7 mouse cellular contexts compared by ENCODE assay signal in genomic region chr17:46074398-46075115, GRCm38 (mm10). TPM values are rescaled to one million over a fixed set of nuclear protein-coding genes. Genes with fewer than 3 reads are reported as not detected.
A peak's percentile ranks its signal among the peaks of the same experiment; 100 is the strongest.
DNase-seq lines count a peak whose midpoint lies in the region; ATAC-seq and TF ChIP-seq lines count a peak whose summit lies in the region.

No protein-coding gene starts in this region.

- in situ Hi-C loops in ES-E14 (cut with MboI; ENCODE audit: low sequenced_read_pairs in 2 of 2, unreplicated experiment in 2 of 2) = no loop called here

- no peaks in the 10 kb centered on the region for H3K36me3 ChIP-seq in kidney, embryonic 16.5 days (ENCODE audit: insufficient read depth, low read length)
- H3K36me3 ChIP-seq in ES-E14 (ENCODE audit: control insufficient read depth, insufficient read depth, low read length, poor library complexity, severe bottlenecking) = no peaks in the 10 kb centered on the region
- no peaks in the 10 kb centered on the region for H3K36me3 ChIP-seq in embryonic facial prominence, embryonic 14.5 days (ENCODE audit: control insufficient read depth, insufficient read depth, low read length)
- no peaks in the 10 kb centered on the region for H3K36me3 ChIP-seq in midbrain, embryonic 10.5 days

- H3K9me3 ChIP-seq in kidney, embryonic 16.5 days (ENCODE audit: low read length) = no peaks in the 10 kb centered on the region
- no peaks in the 10 kb centered on the region for H3K9me3 ChIP-seq in ES-E14 (ENCODE audit: control insufficient read depth, insufficient read depth, low read depth, low read length)
- peaks cover 3% of the 10 kb centered on the region; the same call in 1 of the 2 replicates for H3K9me3 ChIP-seq in embryonic facial prominence, embryonic 14.5 days (ENCODE audit: control insufficient read depth, low read length)
- H3K9me3 ChIP-seq in midbrain, embryonic 10.5 days (replicated peaks) = peaks cover 2% of the 10 kb centered on the region; the same call in 1 of the 2 replicates

- no peak for DNase-seq in kidney, postnatal 10 days
- no peak for DNase-seq in ES-E14 (ENCODE audit: low read depth, low spot score)
- DNase-seq in embryonic facial prominence, embryonic 14.5 days (ENCODE audit: low spot score) = no peak
- no peak for DNase-seq in gastrocnemius, postnatal 4 days (ENCODE audit: low spot score in 2 of 2)
- DNase-seq in midbrain, embryonic 10.5 days (ENCODE audit: low spot score) = no peak

- H3K9ac ChIP-seq in kidney, embryonic 16.5 days (replicated peaks; ENCODE audit: low read length) = peak overlapping the region; percentile 42
- 0 out of 2 replicates have a peak overlapping the region, but pooled peaks have one; percentile 43 for H3K9ac ChIP-seq in ES-E14 (ENCODE audit: insufficient read depth, low read depth, low read length, poor library complexity, severe bottlenecking)
- peak overlapping the region; percentile 32; the same call in 1 of the 2 replicates for H3K9ac ChIP-seq in embryonic facial prominence, embryonic 14.5 days (ENCODE audit: low read depth, low read length)

- no peaks in the 10 kb centered on the region for H3K27me3 ChIP-seq in kidney, embryonic 16.5 days (ENCODE audit: insufficient read depth, low read length)
- no peaks in the 10 kb centered on the region for H3K27me3 ChIP-seq in embryonic facial prominence, embryonic 14.5 days (replicated peaks; ENCODE audit: control insufficient read depth, insufficient read depth, low read length)
- no peaks in the 10 kb centered on the region for H3K27me3 ChIP-seq in midbrain, embryonic 10.5 days (ENCODE audit: low read depth, poor library complexity, severe bottlenecking)

- H3K27ac ChIP-seq in kidney, embryonic 16.5 days (ENCODE audit: low read length) = peak overlapping the region; percentile 11
- H3K27ac ChIP-seq in ES-E14 (ENCODE audit: insufficient read depth, low read depth, low read length, poor library complexity, severe bottlenecking) = no peak overlapping the region
- no peak overlapping the region for H3K27ac ChIP-seq in embryonic facial prominence, embryonic 14.5 days (replicated peaks; ENCODE audit: low read depth, low read length)
- H3K27ac ChIP-seq in midbrain, embryonic 10.5 days (replicated peaks) = no peak overlapping the region

- WGBS in kidney, embryonic 16.5 days = 40% methylated on average over 7 of the region's 7 CpGs
- 29% methylated on average over 7 of the region's 7 CpGs for WGBS in embryonic facial prominence, embryonic 14.5 days
- WGBS in midbrain, embryonic 10.5 days = 78% methylated on average over 7 of the region's 7 CpGs

- H3K4me1 ChIP-seq in kidney, embryonic 16.5 days (ENCODE audit: insufficient read depth, low read length) = peaks cover 20% of the 10 kb centered on the region
- H3K4me1 ChIP-seq in ES-E14 (ENCODE audit: control insufficient read depth in 2 of 2, insufficient read depth in 2 of 2, low read length in 2 of 2, poor library complexity in 1 of 2) = peaks cover 0 to 9% of the 10 kb centered on the region in 2 experiments; a peak in 3 of 4 replicates
- H3K4me1 ChIP-seq in embryonic facial prominence, embryonic 14.5 days (ENCODE audit: control insufficient read depth, insufficient read depth, low read length) = peaks cover 22% of the 10 kb centered on the region
- 0 out of 2 replicates have a peak, but pooled peaks cover 5% of the 10 kb centered on the region for H3K4me1 ChIP-seq in midbrain, embryonic 10.5 days

- peak overlapping the region; percentile 54 for H3K4me2 ChIP-seq in kidney, embryonic 16.5 days (replicated peaks; ENCODE audit: low read depth, low read length)
- peak overlapping the region; percentile 48 for H3K4me2 ChIP-seq in embryonic facial prominence, embryonic 14.5 days (ENCODE audit: low read depth, low read length)

- peak overlapping the region; percentile 30 for H3K4me3 ChIP-seq in kidney, embryonic 16.5 days (ENCODE audit: low read length)
- peak overlapping the region in 1 of 2 experiments; percentile 53; a peak in 1 of 4 replicates for H3K4me3 ChIP-seq in ES-E14 (ENCODE audit: insufficient read depth in 1 of 2, low read depth in 1 of 2, low read length in 2 of 2, poor library complexity in 1 of 2, severe bottlenecking in 1 of 2)
- peak overlapping the region; percentile 18; the same call in 1 of the 2 replicates for H3K4me3 ChIP-seq in embryonic facial prominence, embryonic 14.5 days (ENCODE audit: low read depth, low read length)
- no peak overlapping the region for H3K4me3 ChIP-seq in midbrain, embryonic 10.5 days

- ATAC-seq in kidney, embryonic 16.5 days (ENCODE audit: low FRiP score, low TSS enrichment) = no peak
- ATAC-seq in embryonic facial prominence, embryonic 14.5 days (ENCODE audit: low read depth) = no peak
- peak; percentile 38 for ATAC-seq in megakaryocyte progenitor cell, adult 5-6 weeks (replicated peaks; ENCODE audit: poor library complexity)

TF ChIP-seq in ES-E14, 5 proteins besides CTCF, POLR2A, EP300 and RAD21:
- TF ChIP-seq MAFK (IDR thresholded peaks at IDR 0.05; ENCODE audit: insufficient read depth, low read depth, low read length) (no peak), CHD2 (IDR thresholded peaks at IDR 0.05; ENCODE audit: low read depth, low read length) (no peak), HCFC1 (IDR thresholded peaks at IDR 0.05; ENCODE audit: borderline replicate concordance, insufficient read depth, low read length) (no peak), ZNF384 (IDR thresholded peaks at IDR 0.05; ENCODE audit: low read depth, low read length) (no peak), ZC3H11A (IDR thresholded peaks at IDR 0.05; ENCODE audit: borderline replicate concordance, low read depth, low read length) (no peak)

RNA-seq across cellular contexts. Expression of gene Mrps18a, which starts 36.2 kb away (rescaled TPM):
- 159 and 162 TPM in 2 replicates for polyA plus RNA-seq in kidney, embryonic 16.5 days (2015; fragmentation: Nextera tagmentation; extraction: Ambion mirVana)
- total RNA-seq in ES-E14 (2012; rRNA removed) = 90.0 and 90.6 TPM in 2 replicates
- 112 and 128 TPM in 2 replicates for polyA plus RNA-seq in embryonic facial prominence, embryonic 14.5 days (2014; fragmentation: Nextera tagmentation; extraction: Ambion mirVana)
- total RNA-seq in megakaryocyte progenitor cell, adult 5-6 weeks (2015) = 50.5 and 56.3 TPM in 2 replicates
- total RNA-seq in megakaryocyte progenitor cell, adult 5-6 weeks (2017) = 55.4 and 59.2 TPM in 2 replicates
- total RNA-seq in gastrocnemius, postnatal 4 days (2021) = 10 to 100 TPM; 65.9 to 69.3 TPM
- polyA plus RNA-seq in midbrain, embryonic 10.5 days (2016; fragmentation: Nextera tagmentation; extraction: Ambion mirVana) = 143 and 156 TPM in 2 replicates

RNA-seq across cellular contexts. Expression of gene Vegfa, which starts 42.4 kb away (rescaled TPM):
- polyA plus RNA-seq in kidney, embryonic 16.5 days (2015; fragmentation: Nextera tagmentation; extraction: Ambion mirVana) = 5.7 and 5.9 TPM in 2 replicates
- 53.0 and 112 TPM in 2 replicates for total RNA-seq in ES-E14 (2012; rRNA removed)
- polyA plus RNA-seq in embryonic facial prominence, embryonic 14.5 days (2014; fragmentation: Nextera tagmentation; extraction: Ambion mirVana) = 4.2 and 4.7 TPM in 2 replicates
- 32.8 and 38.3 TPM in 2 replicates for total RNA-seq in megakaryocyte progenitor cell, adult 5-6 weeks (2015)
- 47.8 and 54.2 TPM in 2 replicates for total RNA-seq in megakaryocyte progenitor cell, adult 5-6 weeks (2017)
- 100 to 1,000 TPM in 1 of 2 experiments, 10 to 100 TPM in 1; 97.0 to 100 TPM for total RNA-seq in gastrocnemius, postnatal 4 days (2021)
- 2.1 and 2.3 TPM in 2 replicates for polyA plus RNA-seq in midbrain, embryonic 10.5 days (2016; fragmentation: Nextera tagmentation; extraction: Ambion mirVana)
